Mouse (Mus musculus): ENCODE results near the gene Trim31. TPM values are rescaled to one million over a fixed set of nuclear protein-coding genes. Genes with fewer than 3 reads are reported as not detected.

Gene Trim31
- polyA plus RNA-seq, 1 experiment from 2014 or later, result not detected

GRCm38 (mm10) chr17:36942391-36942790 is 44.5 kb downstream of the Trim31 start:
- H3K27me3 ChIP-seq, result no peaks in the 10 kb centered on the region
- in situ Hi-C loops (cut with MboI; ENCODE audit: low pct_unique_long_range_greater_than_20kb), result no loop called here
- ATAC-seq, result peak; percentile 28
- POLR2A ChIA-PET, result interaction anchor here (0.6 kb wide), 1 partner anchor 12 kb away, joined by 3 read pairs; no protein-coding TSS in a partner anchor
- TF ChIP-seq CTCF (IDR thresholded peaks at IDR 0.05), result no peak
- CTCF ChIA-PET, result interaction anchor here (0.8 kb wide), 1 partner anchor 19 kb away, joined by 3 read pairs; no protein-coding TSS in a partner anchor
- DNase-seq (ENCODE audit: low read depth, low spot score), result no peak

GRCm38 (mm10) chr17:36942791-36943471 is 45.0 kb downstream of the Trim31 start, which contains the start of gene Rnf39:
TSS of gene Rnf39 (plus strand) at chr17:36942918.
- POLR2A ChIA-PET, result interaction anchor here (0.6 kb wide), 1 partner anchor 12 kb away, joined by 3 read pairs; no protein-coding TSS in a partner anchor
- ATAC-seq, result no peak
- no peak for TF ChIP-seq CTCF (IDR thresholded peaks at IDR 0.05)
- DNase-seq (ENCODE audit: low read depth, low spot score), result no peak
- CTCF ChIA-PET, result no interaction called here
- no peaks in the 10 kb centered on the region for H3K27me3 ChIP-seq
- in situ Hi-C loops (cut with MboI; ENCODE audit: low pct_unique_long_range_greater_than_20kb), result no loop called here

- in situ Hi-C loops (cut with MboI; ENCODE audit: low pct_unique_long_range_greater_than_20kb), result no loop called here
Measured at GRCm38 (mm10) chr17:36943691-36944090, 45.8 kb downstream of the Trim31 start.

GRCm38 (mm10) chr17:36944121-36944775 is 46.3 kb downstream of the Trim31 start:
- in situ Hi-C loops (cut with MboI; ENCODE audit: low pct_unique_long_range_greater_than_20kb), result no loop called here
- no peak for DNase-seq (ENCODE audit: low read depth, low spot score)
- no peaks in the 10 kb centered on the region for H3K27me3 ChIP-seq
- no peak for TF ChIP-seq CTCF (IDR thresholded peaks at IDR 0.05)
- ChIA-PET CTCF (interaction anchor here (1.3 kb wide), 1 partner anchor 14 kb away, joined by 5 read pairs; the partner anchor contains the start of genes Znrd1 and Znrd1as), POLR2A (no interaction called here)
- no peak for ATAC-seq

More at GRCm38 (mm10) chr17:36943691-36944090, 45.8 kb downstream of the Trim31 start:
- ChIA-PET POLR2A (interaction anchor here (0.6 kb wide), 1 partner anchor 41 kb away, joined by 6 read pairs; no protein-coding TSS in a partner anchor), CTCF (interaction anchor here (1.3 kb wide), 1 partner anchor 14 kb away, joined by 5 read pairs; the partner anchor contains the start of genes Znrd1 and Znrd1as)
- DNase-seq (ENCODE audit: low read depth, low spot score) (no peak), ATAC-seq (no peak)
- TF ChIP-seq CTCF (IDR thresholded peaks at IDR 0.05), result no peak
- H3K27me3 ChIP-seq, result no peaks in the 10 kb centered on the region

- DNase-seq (ENCODE audit: low read depth, low spot score) (no peak), ATAC-seq (no peak)
- no peak for TF ChIP-seq CTCF (IDR thresholded peaks at IDR 0.05)
- no peaks in the 10 kb centered on the region for H3K27me3 ChIP-seq
- in situ Hi-C loops (cut with MboI; ENCODE audit: low pct_unique_long_range_greater_than_20kb), result no loop called here
- CTCF ChIA-PET, result interaction anchor here (1.0 kb wide), 1 partner anchor 10 kb away, joined by 3 read pairs; no protein-coding TSS in a partner anchor
- POLR2A ChIA-PET, result no interaction called here
Measured at GRCm38 (mm10) chr17:36947051-36947819, 49.3 kb downstream of the Trim31 start.

- TF ChIP-seq CTCF (IDR thresholded peaks at IDR 0.05), result no peak
- H3K27me3 ChIP-seq, result no peaks in the 10 kb centered on the region
- ChIA-PET POLR2A (no interaction called here), CTCF (interaction anchor here (1.0 kb wide), 1 partner anchor 11 kb away, joined by 3 read pairs; no protein-coding TSS in a partner anchor)
- no peak for DNase-seq (ENCODE audit: low read depth, low spot score)
- in situ Hi-C loops (cut with MboI; ENCODE audit: low pct_unique_long_range_greater_than_20kb), result no loop called here
- ATAC-seq, result no peak
Measured at GRCm38 (mm10) chr17:36948286-36948685, 50.4 kb downstream of the Trim31 start.

- ChIA-PET CTCF (no interaction called here), POLR2A (no interaction called here)
- in situ Hi-C loops (cut with MboI; ENCODE audit: low pct_unique_long_range_greater_than_20kb), result no loop called here
- no peaks in the 10 kb centered on the region for H3K27me3 ChIP-seq
- ATAC-seq, result no peak
- TF ChIP-seq CTCF (IDR thresholded peaks at IDR 0.05), result no peak
- DNase-seq (ENCODE audit: low read depth, low spot score), result no peak
Measured at GRCm38 (mm10) chr17:36949265-36949664, 51.3 kb downstream of the Trim31 start.

GRCm38 (mm10) chr17:36950981-36951947 is 53.3 kb downstream of the Trim31 start, which contains the start of gene Ppp1r11:
TSS of gene Ppp1r11 (minus strand) at chr17:36951741.
- in situ Hi-C loops (cut with MboI; ENCODE audit: low pct_unique_long_range_greater_than_20kb), result no loop called here
- POLR2A ChIA-PET, result no interaction called here
- CTCF ChIA-PET, result no interaction called here
- ATAC-seq (peak; percentile 94), DNase-seq (ENCODE audit: low read depth, low spot score) (peak; percentile 86)
- no peak for TF ChIP-seq CTCF (IDR thresholded peaks at IDR 0.05)
- no peaks in the 10 kb centered on the region for H3K27me3 ChIP-seq

GRCm38 (mm10) chr17:36952631-36953030 is 54.7 kb downstream of the Trim31 start:
- H3K27me3 ChIP-seq, result no peaks in the 10 kb centered on the region
- no peak for TF ChIP-seq CTCF (IDR thresholded peaks at IDR 0.05)
- no peak for ATAC-seq
- POLR2A ChIA-PET, result no interaction called here
- CTCF ChIA-PET, result no interaction called here
- in situ Hi-C loops (cut with MboI; ENCODE audit: low pct_unique_long_range_greater_than_20kb), result no loop called here
- no peak for DNase-seq (ENCODE audit: low read depth, low spot score)

Data from Patski (cell line).